Mouse (Mus musculus): ENCODE data around the gene Ubap1.

The Ubap1 gene

GRCm38 (mm10) chr4:41353265-41353664 is 4.5 kb downstream of the Ubap1 start:
- no peak for DNase-seq (ENCODE audit: low spot score in 2 of 2)

GRCm38 (mm10) chr4:41357154-41357553 is 8.4 kb downstream of the Ubap1 start:
- no peak for DNase-seq (ENCODE audit: low spot score in 2 of 2)

- no peak for DNase-seq (ENCODE audit: low spot score in 2 of 2)
These were observed 9.9 kb downstream of the Ubap1 start for GRCm38 (mm10) chr4:41358669-41359068.

GRCm38 (mm10) chr4:41359358-41359757 is 10.6 kb downstream of the Ubap1 start:
- no peak for DNase-seq (ENCODE audit: low spot score in 2 of 2)

GRCm38 (mm10) chr4:41361059-41361458 is 12.3 kb downstream of the Ubap1 start:
- DNase-seq (ENCODE audit: low spot score in 2 of 2), result no peak

GRCm38 (mm10) chr4:41368198-41368597 is 19.4 kb downstream of the Ubap1 start:
- DNase-seq (ENCODE audit: low spot score in 2 of 2), result no peak

- no peak for DNase-seq (ENCODE audit: low spot score in 2 of 2)
These were observed 21.1 kb downstream of the Ubap1 start for GRCm38 (mm10) chr4:41369702-41370437.

- no peak for DNase-seq (ENCODE audit: low spot score in 2 of 2)
These were observed 28.8 kb downstream of the Ubap1 start for GRCm38 (mm10) chr4:41377567-41377966.

- no peak for DNase-seq (ENCODE audit: low spot score in 2 of 2)
These were observed 32.6 kb downstream of the Ubap1 start for GRCm38 (mm10) chr4:41381213-41381950.

- DNase-seq (ENCODE audit: low spot score in 2 of 2), result no peak
These were observed 37.7 kb downstream of the Ubap1 start for GRCm38 (mm10) chr4:41386412-41386975.

- DNase-seq (ENCODE audit: low spot score in 2 of 2), result no peak
These were observed 39.1 kb downstream of the Ubap1 start for GRCm38 (mm10) chr4:41387755-41388469.

GRCm38 (mm10) chr4:41388616-41389015 is 39.8 kb downstream of the Ubap1 start:
- no peak for DNase-seq (ENCODE audit: low spot score in 2 of 2)

- no peak for DNase-seq (ENCODE audit: low spot score in 2 of 2)
These were observed 40.4 kb downstream of the Ubap1 start for GRCm38 (mm10) chr4:41389240-41389639.

GRCm38 (mm10) chr4:41390122-41390521 is 41.3 kb downstream of the Ubap1 start:
- peak; percentile 39 to 73 for DNase-seq (ENCODE audit: low spot score in 2 of 2)

- no peak for DNase-seq (ENCODE audit: low spot score in 2 of 2)
These were observed 42.2 kb downstream of the Ubap1 start for GRCm38 (mm10) chr4:41391015-41391414.

- no peak for DNase-seq (ENCODE audit: low spot score in 2 of 2)
These were observed 45.9 kb downstream of the Ubap1 start for GRCm38 (mm10) chr4:41394651-41395050.

GRCm38 (mm10) chr4:41398353-41398752 is 49.6 kb downstream of the Ubap1 start:
- DNase-seq (ENCODE audit: low spot score in 2 of 2), result no peak

GRCm38 (mm10) chr4:41399904-41400303 is 51.1 kb downstream of the Ubap1 start:
- DNase-seq (ENCODE audit: low spot score in 2 of 2), result no peak

- no peak for DNase-seq (ENCODE audit: low spot score in 2 of 2)
These were observed 52.4 kb downstream of the Ubap1 start for GRCm38 (mm10) chr4:41401167-41401566.

GRCm38 (mm10) chr4:41401573-41401972 is 52.8 kb downstream of the Ubap1 start:
- DNase-seq (ENCODE audit: low spot score in 2 of 2), result no peak

- no peak for DNase-seq (ENCODE audit: low spot score in 2 of 2)
These were observed 57.8 kb downstream of the Ubap1 start for GRCm38 (mm10) chr4:41406597-41406996.

- DNase-seq (ENCODE audit: low spot score in 2 of 2), result no peak
These were observed 58.6 kb downstream of the Ubap1 start for GRCm38 (mm10) chr4:41407353-41407752.

All from frontal cortex, postnatal 10 days (tissue).